Mouse (Mus musculus) right cerebral cortex, postnatal 4 days (tissue): ENCODE results near the gene Misp.

ENCODE experiments used
- DNase-seq: peaks from one replicate; pipeline ENCODE4 v3.0.0-alpha.2; 2022

The Misp gene

DNA sequence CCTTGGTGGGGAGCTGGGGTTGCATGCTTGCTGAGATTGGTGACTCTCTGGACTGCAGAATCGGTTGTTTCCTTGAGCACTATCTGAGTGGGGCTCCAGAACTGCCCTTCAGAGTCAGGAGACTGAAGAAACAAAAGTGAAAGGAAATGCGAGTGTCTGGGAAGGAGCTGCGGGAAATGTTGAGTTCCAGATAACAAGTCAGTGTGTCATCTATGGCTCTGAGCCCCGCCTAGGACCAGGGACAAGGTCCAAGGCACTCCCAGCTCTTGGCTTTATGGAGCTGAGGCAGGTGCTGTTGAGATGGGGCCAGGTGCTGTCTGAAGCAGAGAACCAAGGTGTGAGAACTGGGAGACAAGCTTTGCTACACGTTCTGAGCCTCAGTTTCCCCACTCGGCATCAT is 3.6 kb downstream of the Misp start:
- DNase-seq: no peak

DNA sequence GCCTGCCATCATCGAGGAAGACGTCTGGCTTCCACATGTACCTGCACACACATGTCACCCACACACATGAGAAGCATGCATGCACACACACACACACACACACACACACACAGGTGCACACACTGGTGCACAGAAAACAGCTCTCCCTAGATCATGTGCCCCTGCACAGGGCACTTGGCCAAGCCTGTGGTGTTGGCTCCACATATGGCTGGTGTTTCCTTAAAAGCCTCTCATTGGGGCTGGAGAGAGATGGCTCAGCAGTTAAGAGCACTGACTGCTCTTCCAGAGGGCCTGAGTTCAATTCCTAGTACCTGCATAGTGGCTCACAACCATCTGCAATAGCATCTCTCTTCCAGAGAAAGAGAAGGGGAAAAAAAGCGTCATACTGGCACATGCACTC is 10.8 kb downstream of the Misp start:
- DNase-seq: no peak

DNA sequence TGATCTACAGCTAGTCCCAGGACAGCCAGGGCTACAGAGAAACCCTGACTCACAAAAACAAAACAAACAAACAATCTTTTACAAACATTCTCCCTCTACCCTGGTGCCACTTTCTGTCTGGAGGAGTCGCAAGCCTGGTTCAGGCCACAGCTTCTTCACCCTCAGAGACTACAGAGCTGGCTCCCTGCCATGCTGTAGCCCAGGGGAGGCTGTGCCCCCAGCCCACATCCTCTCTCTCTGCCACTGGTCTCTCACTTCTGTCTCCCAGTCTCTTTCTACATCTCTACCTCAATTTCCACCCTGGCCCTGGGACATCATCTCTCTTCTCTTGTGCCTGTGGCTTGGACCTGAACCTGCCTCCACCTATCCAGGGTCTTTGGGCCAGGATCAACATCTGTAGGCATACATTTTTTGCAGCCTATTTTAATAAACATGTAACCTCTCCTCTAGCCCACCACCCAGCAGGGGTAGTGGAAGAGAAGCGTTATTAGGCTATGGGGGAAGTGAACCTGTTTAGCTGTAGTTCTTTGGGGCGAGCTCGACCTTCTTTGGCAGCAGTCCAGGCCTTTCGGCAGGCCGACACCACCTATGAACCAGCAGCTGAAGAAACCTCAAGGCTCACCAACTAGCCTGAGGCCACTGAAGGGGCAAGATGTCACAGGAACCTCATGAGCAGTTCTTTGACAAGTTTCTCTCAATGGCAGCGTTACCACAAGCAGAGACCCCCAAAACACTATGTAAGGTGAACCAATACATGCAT is 11.4 kb downstream of the Misp start:
- DNase-seq: no peak

DNA sequence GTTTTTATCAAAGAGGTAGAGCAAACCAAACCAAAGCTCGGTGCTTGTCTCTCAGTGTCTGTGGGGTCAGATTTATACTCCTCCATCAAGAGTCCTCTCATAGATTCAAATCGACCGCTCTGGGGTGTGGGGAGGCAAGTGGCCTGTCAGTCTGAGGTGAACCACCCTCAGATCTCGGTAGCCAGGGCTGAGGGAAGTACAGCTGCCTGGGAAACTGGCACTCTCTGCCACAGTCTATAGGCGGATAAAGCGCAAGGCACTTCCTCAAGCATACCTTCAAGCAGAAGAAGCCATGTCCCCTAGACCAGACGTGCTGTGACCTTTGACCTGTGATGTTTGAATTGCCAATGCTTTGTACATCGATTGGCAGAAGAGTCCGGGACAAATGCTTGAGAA is 12.0 kb downstream of the Misp start:
- no peak for DNase-seq

DNA sequence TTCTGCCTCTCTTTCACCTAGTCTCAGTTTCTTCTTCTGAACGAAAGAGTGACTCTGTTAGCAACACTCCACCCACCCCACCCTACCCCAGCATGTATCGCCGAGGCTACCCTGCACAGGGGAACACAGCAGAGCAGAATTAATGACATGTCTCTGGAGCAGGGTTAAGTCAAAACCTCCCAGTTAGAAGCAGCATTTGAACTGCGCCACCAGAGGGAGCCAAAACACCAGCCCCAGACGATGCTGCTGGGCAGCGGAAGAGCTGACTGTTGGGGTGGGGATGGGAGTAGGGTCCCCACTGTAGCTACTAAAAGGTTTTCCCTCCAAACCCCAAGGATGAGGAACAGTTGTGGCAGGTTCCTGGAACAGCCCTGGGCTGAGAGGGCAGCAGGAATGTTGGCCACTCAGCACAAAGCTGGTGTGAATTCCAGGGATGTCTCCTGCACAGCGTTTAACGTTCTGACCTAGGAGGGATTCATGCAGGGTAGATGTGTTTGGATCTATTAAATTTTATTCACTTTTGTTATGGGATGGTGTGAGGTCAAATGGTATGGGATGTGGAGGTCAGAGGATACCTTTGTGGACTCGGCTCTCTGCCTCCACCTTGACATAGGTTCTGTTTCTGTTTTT is 14.1 kb downstream of the Misp start:
- peak; percentile 85 for DNase-seq

DNA sequence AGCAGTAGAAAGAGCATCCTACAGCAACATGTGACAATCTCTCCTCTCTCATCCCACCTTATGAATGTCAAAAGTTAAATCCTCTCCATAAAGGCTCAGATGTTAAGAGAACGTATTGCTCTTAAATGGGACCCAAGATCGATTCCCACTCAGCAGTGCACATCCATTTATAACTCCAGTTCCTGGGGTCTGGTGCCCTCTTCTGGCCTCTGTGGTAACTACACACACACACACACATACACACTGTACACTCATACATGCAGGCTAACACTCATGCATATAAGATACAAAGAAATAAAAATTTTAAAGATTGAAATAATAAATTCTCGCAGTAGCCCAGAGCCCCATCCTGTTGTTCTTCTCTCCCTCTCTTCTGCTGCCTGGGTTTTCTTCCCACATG is 16.1 kb downstream of the Misp start:
- no peak for DNase-seq

DNA sequence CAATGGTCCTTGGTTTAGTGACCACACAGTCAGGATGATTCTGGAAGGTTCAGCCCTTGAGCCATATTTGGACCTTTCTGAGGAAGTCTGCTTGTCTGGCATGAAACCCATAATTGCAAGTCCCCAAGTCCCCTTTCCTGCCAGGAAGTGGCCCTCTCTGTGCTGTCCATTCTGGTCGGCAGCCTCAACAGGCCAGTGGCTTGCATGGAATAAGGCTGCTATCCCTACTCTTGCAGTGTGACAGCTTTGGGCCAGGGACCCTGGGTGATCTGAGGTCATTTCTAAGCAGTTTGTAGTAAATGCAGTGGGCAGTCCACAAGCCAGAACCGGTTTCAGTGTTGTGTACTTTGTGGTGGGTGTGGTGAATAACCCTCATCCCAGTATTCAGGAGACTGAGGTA is 17.4 kb downstream of the Misp start:
- DNase-seq: no peak

DNA sequence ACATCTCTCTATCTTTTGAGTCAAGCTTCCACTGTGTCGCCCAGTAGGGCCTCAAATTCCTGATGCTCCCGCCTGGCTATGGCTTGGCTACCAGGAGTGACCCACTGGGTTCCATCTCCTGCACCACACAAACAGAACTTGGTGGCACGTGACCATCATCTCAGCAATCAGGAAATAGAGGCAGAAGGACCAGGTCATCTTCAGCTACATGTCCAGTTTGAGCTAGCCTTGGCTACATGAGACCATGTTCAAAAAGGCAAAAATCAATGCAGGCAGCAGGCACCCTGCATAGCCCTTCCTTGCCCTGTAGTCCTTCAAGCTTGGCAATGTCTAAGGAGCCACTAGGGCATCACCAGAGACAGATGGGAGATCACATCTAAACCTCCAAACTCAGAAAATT is 19.3 kb downstream of the Misp start:
- DNase-seq: no peak

DNA sequence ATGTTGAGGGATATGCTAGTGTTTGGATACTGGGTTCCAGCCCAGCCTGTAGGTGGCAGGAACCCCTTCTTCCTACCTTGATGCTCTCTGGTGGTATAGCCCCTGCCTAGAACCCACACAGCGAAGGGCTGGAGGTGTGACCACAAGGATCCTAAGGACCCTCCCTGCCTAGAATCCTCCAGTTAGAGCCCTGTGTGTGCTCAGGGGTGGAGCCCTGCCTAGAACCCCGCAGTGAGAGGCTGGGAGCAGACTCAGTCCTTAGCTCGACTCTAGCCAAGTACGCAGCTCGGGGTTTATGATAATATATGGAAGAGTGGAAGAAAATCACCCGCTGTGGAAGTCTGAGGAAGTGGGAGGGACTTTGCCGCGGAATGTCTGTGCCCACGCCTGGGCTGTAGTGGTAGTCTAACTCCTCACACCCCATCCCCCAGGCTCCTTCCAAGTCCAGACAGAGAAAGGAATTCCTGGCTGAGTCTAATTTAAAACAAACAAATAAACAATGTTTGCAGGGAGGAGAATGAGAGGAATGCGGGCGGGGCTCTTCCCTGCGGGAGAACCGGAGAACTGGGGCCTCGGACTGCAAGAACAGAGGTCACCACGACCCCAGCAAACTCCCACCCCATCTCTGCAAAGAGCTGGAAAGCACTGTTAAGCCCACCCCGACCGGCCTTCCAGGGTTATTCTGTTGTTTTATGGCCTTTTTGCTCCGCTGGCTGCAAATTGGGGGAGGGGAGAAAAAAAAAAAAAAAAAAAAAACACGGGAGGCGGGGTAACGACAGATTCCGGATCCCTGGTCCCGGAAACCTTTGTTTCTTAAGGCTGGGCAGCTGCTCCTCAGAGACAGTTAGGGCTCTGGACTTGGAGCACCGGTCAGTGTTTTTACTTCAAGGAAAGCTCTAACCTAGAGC is 20.1 kb downstream of the Misp start:
- DNase-seq: peak; percentile 49

DNA sequence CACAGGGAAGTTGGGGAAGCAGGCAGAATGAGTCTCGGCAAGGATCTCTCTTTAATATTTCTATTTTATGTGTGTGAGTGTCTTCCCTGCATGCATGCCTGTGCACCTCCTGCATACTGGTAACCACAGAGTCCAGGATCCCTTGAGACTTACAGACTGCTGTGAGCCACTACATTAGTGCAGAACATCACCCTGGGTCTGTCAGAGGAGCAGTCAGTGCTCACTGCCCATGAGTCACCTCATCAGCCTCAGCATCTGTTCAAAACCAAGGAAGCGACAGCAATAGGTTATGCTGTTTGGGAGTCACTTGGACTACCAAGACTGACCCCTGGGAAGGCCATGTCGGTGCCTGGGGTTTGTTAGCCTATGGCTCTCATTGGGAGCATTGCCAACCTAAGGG is 21.5 kb downstream of the Misp start:
- DNase-seq: no peak

DNA sequence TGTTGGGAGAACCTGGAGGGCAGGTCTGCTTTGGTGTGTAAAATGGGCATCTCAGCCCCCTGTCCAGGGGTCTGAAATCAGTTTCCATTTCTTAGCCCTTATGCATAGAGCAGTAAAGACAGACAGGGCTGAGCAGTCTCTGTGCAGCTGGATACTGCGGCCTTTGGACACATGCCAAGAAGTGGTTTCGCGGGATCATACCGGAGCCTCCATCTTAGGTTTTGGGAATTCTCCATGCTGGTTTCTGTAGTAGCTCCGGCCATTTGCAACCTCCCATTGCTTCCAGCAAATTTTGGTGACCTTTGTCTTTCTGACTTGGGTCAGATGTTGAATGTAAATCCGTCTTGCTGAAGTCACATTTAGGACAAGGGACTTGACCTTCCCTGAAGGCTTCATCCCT is 22.7 kb downstream of the Misp start:
- DNase-seq: peak; percentile 23

DNA sequence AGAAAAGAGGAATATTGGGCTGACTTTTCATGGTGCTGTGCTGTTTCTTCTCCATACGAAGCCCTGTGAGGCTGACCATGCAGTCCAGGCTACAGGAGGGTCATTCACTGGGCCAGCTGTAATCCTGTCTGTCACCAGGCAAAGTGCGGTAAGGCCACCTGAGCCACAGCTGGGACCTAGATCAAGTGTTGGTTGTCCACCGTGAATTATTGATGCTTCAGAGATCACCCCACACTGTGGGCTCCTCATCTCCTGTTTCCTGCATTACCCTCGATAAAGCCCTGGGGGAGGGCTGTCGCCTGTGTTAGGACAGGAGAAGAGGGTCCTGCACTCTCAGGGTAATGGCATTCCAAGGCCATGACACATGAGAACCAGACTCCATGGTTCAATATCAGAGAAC is 25.8 kb downstream of the Misp start:
- no peak for DNase-seq

DNA sequence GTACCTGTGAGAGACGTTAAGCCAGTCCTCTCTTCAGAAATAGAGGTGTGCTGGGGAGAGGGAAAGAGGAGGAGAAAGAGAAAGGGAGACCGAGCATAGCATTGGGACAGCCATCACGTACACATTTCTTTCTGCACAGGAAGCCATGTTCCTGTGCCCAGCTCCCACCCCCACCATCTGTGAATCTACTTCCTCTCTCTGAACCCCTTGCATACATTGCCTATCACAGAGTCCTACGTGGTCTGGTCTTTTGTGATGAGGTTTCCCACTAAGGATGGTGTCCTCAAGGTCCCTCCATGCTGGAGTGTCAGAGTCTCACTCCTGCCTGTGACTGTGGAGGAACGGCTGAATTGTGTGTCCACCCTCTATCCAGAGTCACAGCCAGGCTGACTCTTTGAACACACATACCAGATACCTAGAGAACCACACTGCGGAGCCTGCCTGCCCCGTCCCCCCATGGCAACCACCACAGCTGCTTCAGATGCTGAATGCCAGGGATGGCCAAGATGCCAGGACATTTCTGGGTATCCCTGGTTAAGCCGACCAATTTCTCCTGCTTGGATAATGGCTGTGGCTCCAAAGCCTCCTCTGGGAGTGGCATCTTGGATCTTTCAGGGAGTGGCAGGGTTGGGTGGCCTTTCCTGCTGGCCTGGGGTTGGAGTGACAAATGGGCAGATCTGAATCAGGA is 29.3 kb downstream of the Misp start:
- DNase-seq: no peak

DNA sequence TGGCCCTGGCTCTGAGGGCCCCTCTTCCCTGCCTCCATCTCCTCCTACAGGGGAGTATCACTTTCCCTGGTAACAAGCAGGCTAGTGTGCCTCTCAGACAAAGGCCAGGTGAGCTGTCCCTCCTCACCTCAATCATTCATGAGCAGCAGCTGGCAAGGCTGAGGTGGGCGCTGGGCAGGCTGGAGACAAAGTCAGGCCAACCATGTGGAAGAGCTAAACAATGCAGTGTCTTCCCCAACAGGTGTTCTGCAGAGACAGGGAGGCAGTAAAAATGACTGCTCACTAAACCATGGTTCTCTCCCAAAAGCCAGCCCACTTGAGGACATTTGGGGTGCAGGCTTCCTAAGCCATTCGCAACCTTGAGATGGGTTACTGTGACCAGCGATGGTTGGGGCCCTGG is 30.9 kb downstream of the Misp start:
- DNase-seq: no peak

DNA sequence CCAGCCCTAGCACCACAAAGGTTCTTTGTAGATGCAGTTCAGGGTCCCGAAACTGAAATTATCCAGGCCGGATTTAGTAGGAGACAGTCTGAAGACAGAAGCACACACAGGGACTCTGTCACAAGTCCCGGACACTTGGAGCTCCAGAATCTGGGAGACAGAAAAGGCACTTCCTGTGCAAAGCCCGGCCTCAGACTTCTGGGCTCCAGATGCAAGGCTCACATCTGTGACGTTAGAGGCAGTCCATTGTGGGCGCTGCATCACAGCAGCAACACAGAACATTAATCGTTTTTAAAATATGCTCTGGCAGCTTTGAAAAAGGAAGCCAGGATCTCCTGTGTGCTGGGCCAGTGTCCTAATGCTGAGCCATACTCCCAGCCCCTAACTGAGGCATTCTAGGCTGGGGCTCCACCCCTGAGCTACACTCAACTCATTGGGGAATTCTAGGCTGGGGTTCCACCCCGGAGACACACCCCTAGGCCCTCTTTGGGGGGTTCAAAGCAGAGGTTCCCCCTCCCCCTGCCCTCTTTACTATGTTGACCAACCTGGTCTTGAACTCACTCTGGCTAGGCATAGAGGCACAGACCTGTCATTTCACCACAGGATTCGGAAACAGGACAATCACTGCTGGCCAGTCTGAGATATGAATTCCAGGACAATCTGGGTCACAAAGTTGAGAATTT is 31.5 kb downstream of the Misp start:
- no peak for DNase-seq

DNA sequence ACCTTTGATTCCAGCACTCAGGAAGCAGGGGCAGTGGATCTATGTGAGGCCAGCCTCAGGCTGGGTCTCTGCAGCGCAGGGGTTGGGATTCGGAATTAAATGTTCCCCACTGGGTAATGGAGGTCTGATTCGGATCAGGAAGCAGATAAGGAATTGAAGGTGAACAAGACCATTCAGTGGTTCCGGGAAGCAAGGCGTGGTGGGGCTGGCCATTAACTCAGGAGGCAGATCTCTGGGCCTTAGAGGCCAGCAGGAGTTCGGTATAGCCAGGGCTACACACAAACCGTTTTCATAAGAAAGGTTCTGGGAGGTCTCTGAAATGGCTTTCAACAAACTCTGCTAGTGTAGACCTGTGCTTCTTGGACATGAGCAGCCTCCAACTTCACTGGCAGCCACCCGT is 32.0 kb downstream of the Misp start:
- DNase-seq: no peak

DNA sequence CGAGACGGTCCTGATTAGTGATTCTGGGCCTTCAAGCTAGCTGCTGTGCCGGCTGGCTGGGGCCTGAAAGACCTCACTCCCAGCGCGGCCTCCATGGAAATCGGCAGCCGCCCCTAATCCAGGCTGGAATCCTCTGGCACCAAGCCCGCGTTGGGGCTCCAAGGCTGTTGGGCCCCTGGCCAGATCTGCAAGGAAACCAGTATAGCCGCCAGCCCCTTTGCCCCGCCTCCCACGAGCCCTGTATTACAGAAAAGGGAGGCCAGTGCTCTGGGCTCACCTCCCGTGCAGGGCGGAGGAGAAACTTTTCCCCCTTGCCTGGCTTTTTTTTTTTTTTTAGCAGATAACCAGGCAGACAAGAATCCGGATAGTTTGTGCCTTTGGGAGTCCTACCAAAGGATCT is 32.6 kb downstream of the Misp start:
- peak; percentile 95 for DNase-seq

DNA sequence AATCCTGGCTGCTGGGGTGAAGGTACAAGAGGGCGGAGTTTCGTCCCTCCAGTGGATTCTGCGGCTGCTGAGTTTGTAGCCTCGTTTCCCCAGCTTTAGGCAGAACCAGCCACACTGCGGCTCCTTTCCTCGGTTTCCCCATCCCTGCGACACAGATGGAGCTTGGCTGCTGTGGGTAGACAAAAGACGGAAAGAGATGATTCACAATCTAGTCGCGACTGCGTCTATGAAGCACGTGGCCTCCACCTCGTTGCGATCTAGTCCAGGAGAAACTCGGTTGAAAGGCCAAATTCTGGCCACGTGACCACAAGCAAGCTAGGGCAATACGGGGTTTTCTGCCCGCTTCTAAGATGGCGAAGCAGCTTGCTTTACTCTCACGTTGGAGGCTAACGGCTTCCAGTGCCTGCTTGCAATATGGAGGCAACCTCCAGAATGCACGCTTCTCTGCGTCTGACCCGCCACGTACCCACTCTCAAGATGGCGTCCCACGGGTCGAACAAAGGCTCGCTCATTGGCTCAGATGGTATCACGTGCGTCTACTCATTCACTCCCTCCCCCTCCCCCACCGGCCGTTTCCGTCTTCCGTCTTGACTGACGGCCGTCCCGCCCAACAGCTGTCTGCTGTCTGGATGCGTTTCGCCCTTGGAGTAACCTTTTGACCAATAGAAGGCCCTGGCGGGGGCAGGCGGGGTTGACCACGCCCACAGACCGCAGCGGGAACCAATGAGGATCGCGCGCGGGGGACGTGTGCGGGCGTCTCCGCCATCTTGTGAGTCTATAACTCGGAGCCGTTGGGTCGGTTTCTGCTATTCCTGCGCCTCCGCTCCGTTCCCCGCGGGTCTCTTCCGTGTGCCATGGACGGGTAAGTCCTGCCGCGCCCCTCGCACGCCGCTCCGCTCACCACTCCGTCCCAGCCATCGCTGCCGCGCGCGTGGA is 33.3 kb downstream of the Misp start, which contains the start of gene Ptbp1:
Gene Ptbp1, plus strand, starts transcription at position 568 of the 936 bp plus-strand sequence.
- peak; percentile 100 for DNase-seq

DNA sequence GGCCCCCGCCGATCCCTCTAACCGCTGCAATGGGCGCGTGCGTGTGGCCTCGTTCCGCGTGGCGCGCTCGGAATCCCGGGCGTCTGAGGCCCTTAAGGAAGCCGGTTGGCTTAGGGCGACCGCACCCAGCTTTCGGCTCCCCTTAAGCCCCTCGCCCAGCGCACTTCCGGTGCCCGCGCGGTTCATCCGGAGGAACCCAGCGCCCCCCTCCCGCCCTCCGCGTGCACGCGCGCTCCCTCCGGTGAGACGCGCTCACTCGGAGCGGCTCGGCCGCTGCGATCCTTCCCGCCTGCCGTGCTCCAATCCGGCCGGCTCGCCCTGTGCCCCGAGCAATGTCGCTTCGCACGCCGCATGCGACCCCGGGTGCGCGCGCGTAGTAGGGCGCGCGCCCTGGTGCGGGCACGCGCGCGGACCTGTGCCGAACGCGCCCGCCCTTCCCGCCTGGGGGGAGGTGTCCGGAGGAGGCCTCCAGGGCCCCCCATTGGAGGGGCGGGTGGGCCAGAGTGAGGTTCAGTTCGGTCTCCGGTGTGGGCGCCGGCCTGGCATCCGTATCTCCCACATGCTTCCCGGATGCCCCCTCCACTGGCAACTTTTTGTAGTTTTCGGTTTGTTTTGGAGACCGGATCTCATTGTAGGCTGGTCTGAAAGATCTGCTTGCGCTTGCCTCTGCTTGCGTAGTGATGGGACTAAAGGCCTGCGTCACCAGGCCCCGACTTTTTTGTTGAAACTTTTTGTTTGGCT is 34.2 kb downstream of the Misp start:
- peak; percentile 69 for DNase-seq

DNA sequence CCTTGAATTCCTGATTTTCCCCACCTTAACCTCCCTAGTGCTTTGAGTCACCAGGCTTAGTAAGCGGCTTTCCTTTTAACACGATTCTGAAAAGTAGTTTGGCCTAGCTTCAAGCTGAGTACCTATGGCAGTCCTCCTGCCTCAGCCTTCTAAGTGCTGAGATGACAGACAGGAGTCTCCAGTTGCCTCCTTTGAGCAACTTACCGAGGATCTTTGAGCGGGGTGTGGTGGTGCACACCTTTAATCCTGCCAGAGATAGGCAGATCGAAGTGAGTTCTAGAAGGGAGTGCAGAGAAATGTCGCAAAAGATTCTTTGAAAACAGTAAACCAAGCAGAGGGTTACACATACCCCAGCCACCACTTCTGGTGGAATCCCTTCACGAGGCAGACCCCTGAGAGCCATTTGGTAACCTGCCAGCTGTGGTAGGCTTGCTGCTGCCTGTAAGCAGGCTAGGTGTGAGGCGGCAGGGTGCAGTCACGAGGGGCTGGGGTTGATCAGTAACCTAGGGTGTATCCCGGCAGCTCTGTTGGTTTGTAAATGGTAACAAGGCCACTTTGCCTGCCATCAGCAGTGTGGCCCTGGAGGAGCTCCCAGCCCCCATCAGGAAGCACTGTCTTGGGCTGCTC is 34.9 kb downstream of the Misp start:
- DNase-seq: no peak
